Mouse (Mus musculus) heart, adult 2 months (tissue): ENCODE measurements around the gene Pvr.

Experiments
- CTCF ChIP-seq: fragments of 200-600 bp; IDR thresholded peaks from 2 replicates; pipeline ENCODE4 v1.8.1; 2022; ENCODE audit warnings: antibody characterized with exemption, mild to moderate bottlenecking, moderate library complexity
- EP300 ChIP-seq: fragments of 200-500 bp; IDR thresholded peaks from 2 replicates; pipeline ENCODE4 v1.6.1; 2011; ENCODE audit warnings: low read depth, low read length, control low read depth; ENCODE audit not compliant: insufficient read depth

GRCm38 (mm10) chr7:19925376-19925775 lies 4.4 kb upstream of the Pvr start:
- TF ChIP-seq EP300: no peak
- no peak for TF ChIP-seq CTCF
